Mouse (Mus musculus) ES-E14 (cell line): ENCODE data around the gene Socs2. TPM values are rescaled to one million over a fixed set of nuclear protein-coding genes. Genes with fewer than 3 reads are reported as not detected.
A peak's percentile ranks its signal among the peaks of the same experiment; 100 is the strongest.

ENCODE experiments used
- DNase-seq: peaks from one replicate; pipeline ENCODE4 v3.0.0-alpha.2; 2013; ENCODE audit warnings: low read depth, low spot score
- H3K27ac ChIP-seq: 2 replicates; pipeline ENCODE4 v1.5.1; 2012; ENCODE audit warnings: low read depth, mild to moderate bottlenecking, low read length, moderate library complexity, mixed read lengths; ENCODE audit not compliant: poor library complexity, insufficient read depth, severe bottlenecking
- H3K36me3 ChIP-seq: 2 replicates; pipeline ENCODE4 v1.6.1; 2012; ENCODE audit warnings: mild to moderate bottlenecking, low read length, moderate library complexity, mixed read lengths; ENCODE audit not compliant: control insufficient read depth, poor library complexity, insufficient read depth, severe bottlenecking
- H3K4me1 ChIP-seq, 2 experiments: fragments of 150-350 bp in 1 of 2; sonication (generic) in 1 of 2; 2 replicates each; pipeline ENCODE4 v1.6.1; 2012; ENCODE audit warnings: low read length in 2 of 2, mild to moderate bottlenecking in 1 of 2, mixed read lengths in 1 of 2; ENCODE audit not compliant: control insufficient read depth in 2 of 2, insufficient read depth in 2 of 2, poor library complexity in 1 of 2
- H3K4me3 ChIP-seq, 2 experiments: fragments of 150-350 bp in 1 of 2; sonication (generic) in 1 of 2; 2 replicates each; pipeline ENCODE4 v1.5.1; 2012; ENCODE audit warnings: low read length in 2 of 2, low read depth in 1 of 2, mild to moderate bottlenecking in 1 of 2, mixed read lengths in 1 of 2; ENCODE audit not compliant: insufficient read depth in 1 of 2, poor library complexity in 1 of 2, severe bottlenecking in 1 of 2
- H3K9ac ChIP-seq: 2 replicates; pipeline ENCODE4 v1.6.1; 2012; ENCODE audit warnings: low read depth, mild to moderate bottlenecking, low read length, mixed read lengths; ENCODE audit not compliant: poor library complexity, insufficient read depth, severe bottlenecking
- H3K9me3 ChIP-seq: fragments of 150-350 bp; sonication (generic); 2 replicates; pipeline ENCODE4 v1.6.1; 2012; ENCODE audit warnings: low read depth, mild to moderate bottlenecking, low read length; ENCODE audit not compliant: control insufficient read depth, insufficient read depth
- CHD2 ChIP-seq: IDR thresholded peaks from 2 replicates; pipeline ENCODE4 v1.6.1; 2014; ENCODE audit warnings: mild to moderate bottlenecking, low read depth, low read length, inconsistent platforms
- HCFC1 ChIP-seq: IDR thresholded peaks from 2 replicates; pipeline ENCODE4 v1.6.1; 2012; ENCODE audit warnings: low read length, inconsistent platforms, borderline replicate concordance; ENCODE audit not compliant: insufficient read depth
- MAFK ChIP-seq: IDR thresholded peaks from 2 replicates; pipeline ENCODE4 v1.6.1; 2014; ENCODE audit warnings: mild to moderate bottlenecking, low read depth, low read length, inconsistent platforms; ENCODE audit not compliant: insufficient read depth
- ZC3H11A ChIP-seq: IDR thresholded peaks from 2 replicates; pipeline ENCODE4 v1.6.1; 2012; ENCODE audit warnings: low read depth, mild to moderate bottlenecking, inconsistent platforms, low read length, borderline replicate concordance
- ZNF384 ChIP-seq: IDR thresholded peaks from 2 replicates; pipeline ENCODE4 v1.6.1; 2012; ENCODE audit warnings: low read depth, low read length, inconsistent platforms
- in situ Hi-C, 2 experiments: fragments of 600-800 bp; cut with MboI; formaldehyde crosslinking; loops; one replicate each; pipeline ENCODE4 v1.15.1; 2025; ENCODE audit warnings: low sequenced_read_pairs in 2 of 2, inconsistent platforms in 1 of 2; ENCODE audit not compliant: unreplicated experiment in 2 of 2
- total RNA-seq: library from RNA; depleted of rRNA; stranded (reverse); fragments of 300-350 nt; gene quantifications from 2 replicates; pipeline ENCODE4 v1.2.3, GENCODE M21; 2012

Gene Socs2
- total RNA-seq, 1 experiment = 46.3 TPM

- Histone ChIP-seq H3K4me3 (no peak overlapping the region), H3K36me3 (peaks cover 3% of the 10 kb centered on the region), H3K4me1 (peaks cover 0 to 3% of the 10 kb centered on the region in 2 experiments; a peak in 3 of 4 replicates), H3K27ac (no peak overlapping the region), H3K9ac (no peak overlapping the region), H3K9me3 (no peaks in the 10 kb centered on the region)
- no peak for DNase-seq
- no peak for TF ChIP-seq HCFC1
- no peak for TF ChIP-seq CHD2
- no peak for TF ChIP-seq ZC3H11A
- no peak for TF ChIP-seq ZNF384
- TF ChIP-seq MAFK = no peak
- in situ Hi-C loops = no loop called here
These were observed 2.7 kb upstream of the Socs2 start for GRCm38 (mm10) chr10:95419726-95420125.

DNA sequence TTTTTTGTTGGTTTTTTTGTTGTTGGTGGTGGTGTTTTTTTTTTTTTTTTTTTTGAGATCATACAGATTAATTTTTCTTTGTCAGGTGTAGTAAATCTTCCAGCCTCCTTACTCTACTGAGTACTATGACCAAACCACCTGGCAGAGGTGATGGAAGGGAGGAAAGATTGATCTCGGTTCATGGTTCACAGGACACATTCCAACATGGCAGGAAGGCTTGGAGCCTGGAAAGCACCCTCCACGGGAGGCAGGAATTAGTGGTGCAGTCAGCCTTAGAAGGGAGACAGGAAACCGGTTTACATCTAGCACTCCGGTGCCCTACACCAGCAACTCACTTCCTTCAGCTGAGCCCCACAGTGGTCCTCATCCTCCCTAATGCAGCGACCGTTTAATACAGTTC is 1.7 kb upstream of the Socs2 start:
- Histone ChIP-seq H3K4me1 (peaks cover 0 to 3% of the 10 kb centered on the region in 2 experiments; a peak in 3 of 4 replicates), H3K36me3 (peaks cover 10% of the 10 kb centered on the region), H3K9me3 (no peaks in the 10 kb centered on the region), H3K9ac (no peak overlapping the region), H3K4me3 (no peak overlapping the region; a peak in 1 of 4 replicates), H3K27ac (no peak overlapping the region)
- no peak for DNase-seq
- in situ Hi-C loops = no loop called here
- TF ChIP-seq CHD2 = no peak
- TF ChIP-seq ZC3H11A = no peak
- TF ChIP-seq MAFK = no peak
- TF ChIP-seq ZNF384 = no peak

- peak; percentile 60 for DNase-seq
- Histone ChIP-seq H3K36me3 (peaks cover 10% of the 10 kb centered on the region), H3K9me3 (no peaks in the 10 kb centered on the region), H3K27ac (peak overlapping the region; percentile 77), H3K9ac (peak overlapping the region; percentile 95), H3K4me3 (peak overlapping the region; percentile 85 to 95), H3K4me1 (peaks cover 0 to 3% of the 10 kb centered on the region in 2 experiments; a peak in 3 of 4 replicates)
- in situ Hi-C loops = no loop called here
- peak; percentile 84; the same call in 1 of the 2 replicates for TF ChIP-seq ZC3H11A
- TF ChIP-seq HCFC1 = no peak
These were observed 686 bp upstream of the Socs2 start for GRCm38 (mm10) chr10:95417496-95418236.

GRCm38 (mm10) chr10:95416361-95416684 is 657 bp downstream of the Socs2 start:
- peak overlapping the region; percentile 95 for H3K9ac ChIP-seq
- peak overlapping the region; percentile 77 for H3K27ac ChIP-seq
- no peak for DNase-seq
- H3K36me3 ChIP-seq = peaks cover 14% of the 10 kb centered on the region
- no peaks in the 10 kb centered on the region for H3K9me3 ChIP-seq
- in situ Hi-C loops = no loop called here
- no peak for TF ChIP-seq HCFC1
- TF ChIP-seq MAFK = no peak
- no peak for TF ChIP-seq CHD2
- TF ChIP-seq ZNF384 = no peak
- no peak for TF ChIP-seq ZC3H11A
- peaks cover 0 to 3% of the 10 kb centered on the region in 2 experiments; a peak in 3 of 4 replicates for H3K4me1 ChIP-seq
- H3K4me3 ChIP-seq = peak overlapping the region; percentile 85 to 95
